Mouse (Mus musculus): ENCODE measurements around the gene Mecr.

DNA sequence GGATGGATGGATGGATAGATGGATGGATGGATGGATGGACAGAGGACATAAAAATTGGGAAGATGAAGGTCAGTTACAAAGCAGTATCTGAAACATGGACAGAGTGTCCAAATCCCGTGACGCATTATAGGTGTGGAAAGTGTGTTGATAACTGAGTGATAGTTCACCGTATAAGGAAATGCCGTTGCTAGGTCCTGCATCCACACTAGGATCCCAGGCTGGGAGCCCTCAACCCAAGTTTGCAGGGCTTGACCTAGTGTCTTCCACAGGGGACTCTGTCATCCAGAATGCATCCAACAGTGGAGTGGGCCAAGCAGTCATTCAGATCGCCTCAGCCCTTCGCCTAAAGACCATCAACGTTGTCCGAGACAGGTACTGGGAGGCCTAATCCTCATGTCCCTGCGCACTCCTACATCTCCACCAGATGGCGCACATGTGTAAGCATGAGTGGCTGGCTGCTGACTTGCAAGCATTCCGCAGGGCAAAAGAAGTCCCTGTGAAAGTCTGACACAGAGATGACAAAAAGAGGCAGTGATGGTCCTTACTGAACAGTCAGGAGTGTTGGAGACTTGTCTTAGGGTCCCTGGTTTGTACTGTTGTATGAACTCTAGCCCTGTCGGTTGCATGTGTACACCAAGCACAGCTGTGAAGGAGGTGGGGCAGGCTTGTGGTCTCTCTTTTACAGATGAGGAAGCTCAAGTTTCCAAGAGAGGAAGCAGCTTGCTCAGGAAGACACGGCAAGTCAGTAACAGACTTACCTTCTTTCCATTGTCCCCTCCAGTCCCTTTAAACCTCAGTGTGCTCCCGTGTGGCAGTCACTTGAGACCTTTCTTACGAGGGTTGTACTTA lies 17.4 kb downstream of the Mecr start:
- TF ChIP-seq CTCF (IDR thresholded peaks at IDR 0.05; ENCODE audit: control insufficient read depth, insufficient read depth, low read length) (peak; percentile 99), POLR2A (IDR thresholded peaks at IDR 0.05; ENCODE audit: borderline replicate concordance, control insufficient read depth, low read depth, low read length) (no peak)
